Mouse (Mus musculus) ES-Bruce4 (cell line): ENCODE measurements at regions not wholly inside any gene's neighbourhood (a gene's known extent, or its start where the extent isn't known, plus 50 kb on each side); places are given as distances from the start of the nearest gene placed in this dataset.

Experiments
- CTCF ChIP-seq: IDR thresholded peaks from one replicate; pipeline ENCODE4 v1.8.1; 2011; ENCODE audit warnings: low read depth, low read length
- EP300 ChIP-seq: IDR thresholded peaks from 2 replicates; pipeline ENCODE4 v1.6.1; 2011; ENCODE audit warnings: low read depth, low read length; ENCODE audit not compliant: insufficient read depth
- POLR2A ChIP-seq: IDR thresholded peaks from one replicate; pipeline ENCODE4 v1.8.1; 2011; ENCODE audit warnings: low read length; ENCODE audit not compliant: insufficient read depth

DNA sequence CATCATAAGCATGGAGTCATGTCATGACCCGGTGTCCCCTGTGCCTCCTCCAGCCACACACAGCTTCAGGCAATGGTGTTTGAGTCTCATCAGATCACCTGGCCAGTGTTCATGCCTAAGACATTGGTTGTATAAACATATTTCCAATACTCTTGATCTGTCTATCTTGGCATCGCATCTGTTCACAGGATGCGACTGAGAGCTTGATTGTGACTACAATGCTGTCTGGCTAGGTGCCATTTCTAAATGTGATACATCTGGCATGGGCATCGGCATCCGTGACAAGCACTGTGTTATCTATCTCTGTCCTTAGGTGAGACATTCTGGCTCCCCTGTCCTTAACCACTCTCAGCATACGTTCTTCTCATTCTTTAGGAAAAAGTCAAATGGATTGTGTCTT is 102.3 kb upstream of the Fut8 start:
- no peak for TF ChIP-seq CTCF
- TF ChIP-seq POLR2A = no peak
- no peak for TF ChIP-seq EP300
